Mouse (Mus musculus) heart, embryonic 10.5 days (tissue): ENCODE data around the gene Srm. TPM values are rescaled to one million over a fixed set of nuclear protein-coding genes. Genes with fewer than 3 reads are reported as not detected.

Source experiments
- polyA plus RNA-seq: library from polyadenylated mRNA; unstranded; fragments of >200 nt; fragmentation: Nextera tagmentation; extraction: Ambion mirVana; gene quantifications from 2 replicates; pipeline ENCODE4 v1.2.1, GENCODE M21; 2016

Srm gene
- polyA plus RNA-seq, 1 experiment from 2014 or later: 306 TPM

Other genes starting within 250 kb of the Srm start
- gene Ubiad1, start 146.7 kb upstream of the Srm start, polyA plus RNA-seq: 24.7 and 26.9 TPM in 2 replicates
- 17.3 and 19.9 TPM in 2 replicates for gene Mtor, start 142.9 kb upstream of the Srm start, polyA plus RNA-seq
- 2.8 and 4.3 TPM in 2 replicates for gene Angptl7, start 91.0 kb upstream of the Srm start, polyA plus RNA-seq
- gene Exosc10, start 33.1 kb upstream of the Srm start, polyA plus RNA-seq: 82.7 and 90.1 TPM in 2 replicates
- gene Masp2, start 11.1 kb downstream of the Srm start, polyA plus RNA-seq: 0.27 and 0.82 TPM in 2 replicates
- 238 and 301 TPM in 2 replicates for gene Tardbp, start 35.5 kb downstream of the Srm start, polyA plus RNA-seq
- not detected in 2 replicates for gene Gm572, start 51.8 kb downstream of the Srm start, polyA plus RNA-seq
- 15.9 and 26.3 TPM in 2 replicates for gene Casz1, start 212.9 kb downstream of the Srm start, polyA plus RNA-seq